Mouse (Mus musculus): ENCODE measurements around the gene Fam213b. TPM values are rescaled to one million over a fixed set of nuclear protein-coding genes. Genes with fewer than 3 reads are reported as not detected.

The Fam213b gene
- total RNA-seq, 1 experiment from 2014 or later, result 172 TPM

Other genes starting within 250 kb of the Fam213b start
- gene Actrt2, start 231.3 kb downstream of the Fam213b start, total RNA-seq (2021), result not detected in 2 replicates
- 0.52 TPM in 1 of 2 replicates, not detected in the other for gene Ttc34, start 61.7 kb downstream of the Fam213b start, total RNA-seq (2021)
- gene Mmel1, start 29.6 kb downstream of the Fam213b start, total RNA-seq (2021), result 5.6 and 6.2 TPM in 2 replicates
- gene Tnfrsf14, start 29.4 kb upstream of the Fam213b start, total RNA-seq (2021), result 2.1 and 5.9 TPM in 2 replicates
- not detected in 2 replicates for gene Hes5, start 61.8 kb upstream of the Fam213b start, total RNA-seq (2021)
- 33.6 and 33.8 TPM in 2 replicates for gene Pank4, start 65.0 kb upstream of the Fam213b start, total RNA-seq (2021)
- 0.71 and 1.0 TPM in 2 replicates for gene Plch2, start 157.6 kb upstream of the Fam213b start, total RNA-seq (2021)
- 25.1 and 28.6 TPM in 2 replicates for gene Pex10, start 167.9 kb upstream of the Fam213b start, total RNA-seq (2021)
- gene Rer1, start 187.2 kb upstream of the Fam213b start, total RNA-seq (2021), result 107 and 115 TPM in 2 replicates
- 9.9 and 10.7 TPM in 2 replicates for gene Morn1, start 187.4 kb upstream of the Fam213b start, total RNA-seq (2021)

All from adrenal gland, postnatal 25 days (tissue).